Mouse (Mus musculus) testis, adult 2 months (tissue): ENCODE measurements around the gene Mettl1.

Experiments used
- CTCF ChIP-seq: fragments of 200-500 bp; IDR thresholded peaks from 2 replicates; pipeline ENCODE4 v1.5.1; 2012; ENCODE audit warnings: low read depth, mild to moderate bottlenecking, inconsistent platforms, low read length, moderate library complexity; ENCODE audit not compliant: control insufficient read depth, insufficient read depth, insufficient replicate concordance
- POLR2A ChIP-seq: fragments of 200-500 bp; IDR thresholded peaks from 2 replicates; pipeline ENCODE4 v1.6.1; 2012; ENCODE audit warnings: low read depth, mild to moderate bottlenecking, inconsistent platforms, low read length, moderate library complexity; ENCODE audit not compliant: control insufficient read depth

DNA sequence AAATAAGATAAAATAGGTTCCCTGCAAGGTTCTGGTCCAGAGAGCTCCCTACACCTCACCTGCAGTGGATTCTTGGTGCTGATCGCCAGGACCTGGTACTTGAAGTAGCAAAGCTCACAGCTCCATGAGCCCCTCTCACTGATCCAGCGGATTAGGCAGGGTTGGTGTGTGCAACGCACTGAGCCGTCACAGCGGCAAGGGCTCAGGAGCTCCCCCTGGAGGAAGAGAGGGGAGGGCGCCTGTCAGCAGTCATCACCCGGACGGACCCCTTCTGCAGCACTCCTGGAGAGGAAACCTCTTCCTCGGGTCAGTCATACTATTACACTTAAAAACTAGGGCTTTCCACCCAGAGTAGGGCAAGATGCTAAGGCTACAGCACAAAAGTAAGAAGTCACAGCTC is 16.9 kb downstream of the Mettl1 start:
- TF ChIP-seq CTCF (peak; percentile 94; the same call in 1 of the 2 replicates), POLR2A (no peak)
